Mouse (Mus musculus) heart, postnatal 36 days (tissue): Measurements from ENCODE around the gene Zbtb12. TPM values are rescaled to one million over a fixed set of nuclear protein-coding genes. Genes with fewer than 3 reads are reported as not detected.

Experiments
- DNase-seq, 2 experiments: peaks; one replicate each; pipeline ENCODE4 v3.0.0; 2021 to 2022
- intact Hi-C: fragments of 180-260 bp; cut with DNase I; formaldehyde crosslinking; loops from one replicate; pipeline ENCODE4 v1.15.1; 2025
- microRNA-seq, 2 experiments: library from miRNA; unstranded; fragments of <30 nt; microRNA quantifications; one replicate each; pipeline ENCODE4 v1.2.0; 2021; ENCODE audit warnings: borderline number of aligned reads in 2 of 2
- total RNA-seq, 2 experiments: library from RNA; stranded (reverse); gene quantifications; 2 replicates each; pipeline ENCODE4 v1.2.3; 2021

Gene Zbtb12
- total RNA-seq, 2 experiments from 2014 or later: 7.5 to 7.7 TPM

- intact Hi-C loops: loop anchor here (5.0 to 10.0 kb wide), 2 partner anchors 50 to 83 kb away; partner anchors contain the start of genes Lsm2, Nelfe and Skiv2l
- DNase-seq: peak; percentile 15 to 16
These were observed 55.5 kb downstream of the Zbtb12 start for GRCm38 (mm10) chr17:34934830-34935229.

- DNase-seq: no peak
- intact Hi-C loops: loop anchor here (10.0 kb wide), 1 partner anchor 47 kb away; the partner anchor contains the start of gene Lsm2
These were observed 58.8 kb downstream of the Zbtb12 start for GRCm38 (mm10) chr17:34937960-34938505.

- no peak for DNase-seq
- intact Hi-C loops: no loop called here
These were observed 62.2 kb downstream of the Zbtb12 start for GRCm38 (mm10) chr17:34941344-34942041.

GRCm38 (mm10) chr17:34943128-34943815 is 64.0 kb downstream of the Zbtb12 start:
- intact Hi-C loops: no loop called here
- DNase-seq: no peak

GRCm38 (mm10) chr17:34944362-34944761 is 65.1 kb downstream of the Zbtb12 start:
- DNase-seq: no peak
- intact Hi-C loops: no loop called here

Small RNA genes lying within 50 kb of the gene (microRNA-seq; reads per million reads assigned to microRNA genes)
- gene Mir6970 (0 reads per million in 2 experiments), gene Mir6971 (1.3 to 2.2 reads per million in 2 experiments), gene Mir6972 (0 reads per million in 2 experiments)

Other genes with a start within 250 kb of the Zbtb12 start
- 1 to 10 TPM; 1.4 to 1.7 TPM for gene Prrt1, start 249.9 kb upstream of the Zbtb12 start, total RNA-seq
- gene Fkbpl, start 234.7 kb upstream of the Zbtb12 start, total RNA-seq: 1 to 10 TPM; 6.9 to 9.9 TPM
- 10 to 100 TPM; 15.3 to 16.1 TPM for gene Atf6b, start 232.3 kb upstream of the Zbtb12 start, total RNA-seq
- 10 to 100 TPM; 35.6 to 39.7 TPM for gene Tnxb, start 208.9 kb upstream of the Zbtb12 start, total RNA-seq
- 10 to 100 TPM; 22.8 to 24.7 TPM for gene C4b, start 135.6 kb upstream of the Zbtb12 start, total RNA-seq
- gene Cyp21a1, start 74.9 kb upstream of the Zbtb12 start, total RNA-seq: not detected
- gene Stk19, start 42.5 kb upstream of the Zbtb12 start, total RNA-seq: 10 to 100 TPM in 1 of 2 experiments, 1 to 10 TPM in 1; 10.0 to 11.1 TPM
- gene Dxo, start 42.5 kb upstream of the Zbtb12 start, total RNA-seq: 10 to 100 TPM; 12.4 to 17.3 TPM
- gene Skiv2l, start 29.3 kb upstream of the Zbtb12 start, total RNA-seq: 10 to 100 TPM; 22.6 to 24.5 TPM
- 10 to 100 TPM; 13.7 to 15.3 TPM for gene Nelfe, start 29.1 kb upstream of the Zbtb12 start, total RNA-seq
- 1 to 10 TPM; 4.4 to 7.5 TPM for gene Cfb, start 17.0 kb upstream of the Zbtb12 start, total RNA-seq
- gene Gm20547, start 2.6 kb downstream of the Zbtb12 start, total RNA-seq: not detected
- gene C2, start 18.8 kb downstream of the Zbtb12 start, total RNA-seq: 1 to 10 TPM; 3.1 to 4.4 TPM
- 10 to 100 TPM; 44.6 to 49.8 TPM for gene Ehmt2, start 19.0 kb downstream of the Zbtb12 start, total RNA-seq
- not detected for gene Slc44a4, start 35.0 kb downstream of the Zbtb12 start, total RNA-seq
- gene Neu1, start 51.8 kb downstream of the Zbtb12 start, total RNA-seq: 10 to 100 TPM; 13.2 to 16.5 TPM
- 1 to 10 TPM; 2.8 to 4.5 TPM for gene Hspa1b, start 79.8 kb downstream of the Zbtb12 start, total RNA-seq
- gene Gm20481, start 90.4 kb downstream of the Zbtb12 start, total RNA-seq: not detected
- 1 to 10 TPM; 4.2 to 4.6 TPM for gene Hspa1a, start 92.7 kb downstream of the Zbtb12 start, total RNA-seq
- gene Hspa1l, start 93.2 kb downstream of the Zbtb12 start, total RNA-seq: 1 to 10 TPM; 7.8 to 9.2 TPM
- gene Lsm2, start 102.4 kb downstream of the Zbtb12 start, total RNA-seq: 10 to 100 TPM; 16.0 to 17.4 TPM
- 10 to 100 TPM; 26.7 to 27.4 TPM for gene Vars, start 121.5 kb downstream of the Zbtb12 start, total RNA-seq
- gene Vwa7, start 137.1 kb downstream of the Zbtb12 start, total RNA-seq: 1 to 10 TPM; 8.4 to 9.3 TPM
- not detected for gene Sapcd1, start 148.5 kb downstream of the Zbtb12 start, total RNA-seq
- gene Msh5, start 167.3 kb downstream of the Zbtb12 start, total RNA-seq: under 1 TPM; 0.25 to 0.70 TPM
- 10 to 100 TPM; 41.7 to 44.0 TPM for gene Clic1, start 170.5 kb downstream of the Zbtb12 start, total RNA-seq
- gene Ddah2, start 179.6 kb downstream of the Zbtb12 start, total RNA-seq: 10 to 100 TPM; 27.5 to 27.6 TPM
- gene Ly6g6c, start 185.9 kb downstream of the Zbtb12 start, total RNA-seq: under 1 TPM in 1 of 2 experiments, not detected in 1; 0.56 TPM
- under 1 TPM; 0.42 to 0.49 TPM for gene Mpig6b, start 186.7 kb downstream of the Zbtb12 start, total RNA-seq
- not detected for gene Ly6g6e, start 197.4 kb downstream of the Zbtb12 start, total RNA-seq
- gene Ly6g6d, start 198.6 kb downstream of the Zbtb12 start, total RNA-seq: under 1 TPM; 0.70 to 0.80 TPM
- gene Ly6g6f, start 206.1 kb downstream of the Zbtb12 start, total RNA-seq: not detected
- 10 to 100 TPM; 54.6 to 61.1 TPM for gene Abhd16a, start 209.8 kb downstream of the Zbtb12 start, total RNA-seq
- gene Ly6g5c, start 228.8 kb downstream of the Zbtb12 start, total RNA-seq: not detected
- not detected for gene Ly6g5b, start 235.9 kb downstream of the Zbtb12 start, total RNA-seq
- 1 to 10 TPM; 8.0 to 9.6 TPM for gene Gpank1, start 242.0 kb downstream of the Zbtb12 start, total RNA-seq
- 100 to 1,000 TPM; 163 to 164 TPM for gene Csnk2b, start 242.6 kb downstream of the Zbtb12 start, total RNA-seq
- 10 to 100 TPM; 25.7 to 26.4 TPM for gene D17H6S53E, start 246.9 kb downstream of the Zbtb12 start, total RNA-seq